Mouse (Mus musculus) cerebellum, adult 9-10 months (tissue): Measurements from ENCODE around the gene Sox12.

Experiments
- DNase-seq: peaks from one replicate; pipeline ENCODE4 v3.0.0; 2022

The Sox12 gene

DNA sequence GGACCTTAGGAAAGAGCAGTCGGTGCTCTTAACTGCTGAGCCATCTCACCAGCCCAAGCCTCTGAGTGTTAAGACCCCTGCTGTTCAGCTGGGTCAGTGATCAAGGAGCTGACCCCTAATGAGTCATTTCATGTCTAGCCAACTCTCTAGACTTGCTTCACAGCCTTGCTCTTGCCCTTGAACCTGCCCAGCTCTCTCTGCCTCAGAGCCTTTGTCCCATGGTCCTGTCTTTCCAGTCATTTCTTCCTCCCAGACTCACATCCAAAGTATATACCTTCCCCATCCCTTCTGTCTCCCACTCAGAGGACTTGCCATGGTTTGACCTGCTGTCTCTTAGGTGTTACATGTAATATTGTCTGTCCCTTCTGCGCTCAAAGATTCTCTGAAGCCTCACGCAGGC lies 40.6 kb downstream of the Sox12 start:
- no peak for DNase-seq

DNA sequence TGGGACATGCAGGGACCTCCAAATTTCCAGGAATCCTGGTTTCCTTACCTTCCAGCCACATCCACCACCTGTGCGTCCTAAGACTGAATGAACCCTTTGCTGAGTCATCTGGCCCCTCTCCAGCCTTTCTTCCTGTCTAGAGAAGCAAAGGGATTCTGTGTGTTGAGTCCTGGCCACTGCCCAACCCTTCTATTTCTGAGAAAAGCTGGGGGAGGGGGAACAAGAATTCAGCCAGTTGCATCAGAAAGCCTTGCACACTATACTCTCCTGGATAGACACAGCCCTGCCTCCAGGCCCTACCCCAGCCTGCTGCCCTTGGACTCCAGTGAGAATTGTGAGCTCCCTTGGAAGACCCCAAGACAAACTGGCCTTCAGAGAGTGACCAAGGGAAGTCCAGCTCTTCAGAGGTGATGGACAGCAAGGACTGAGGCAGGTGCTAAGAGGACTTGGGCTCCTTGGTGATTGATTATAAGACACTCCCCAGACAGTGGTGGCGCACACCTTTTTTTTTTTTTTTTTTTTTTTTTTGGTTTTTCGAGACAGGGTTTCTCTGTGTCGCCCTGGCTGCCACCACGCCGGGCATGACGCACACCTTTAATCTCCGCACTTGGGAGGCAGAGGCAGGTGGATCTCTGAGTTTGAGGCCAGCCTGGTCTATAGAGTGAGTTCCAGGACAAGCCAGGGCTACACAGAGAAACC lies 47.9 kb downstream of the Sox12 start:
- no peak for DNase-seq

DNA sequence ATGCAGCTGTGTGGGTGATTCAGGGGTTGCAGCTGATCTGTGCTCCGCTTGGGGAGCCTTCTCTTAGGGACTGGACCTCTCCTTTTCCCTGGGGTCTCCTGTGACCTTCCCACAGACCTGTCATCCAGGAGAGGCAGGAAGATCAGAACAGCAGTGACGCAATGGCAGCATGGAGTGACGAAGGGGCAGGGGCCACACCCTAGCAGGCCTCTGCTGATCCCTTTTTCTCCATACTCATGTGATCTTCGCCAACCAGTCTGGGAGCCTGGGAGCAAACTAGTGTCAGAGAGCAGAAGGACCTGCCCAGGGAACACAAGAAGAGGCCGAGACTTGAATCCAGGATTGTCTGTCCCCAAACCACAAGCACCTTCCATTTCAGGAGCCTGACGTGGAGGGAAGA lies 48.7 kb downstream of the Sox12 start:
- DNase-seq, result no peak

DNA sequence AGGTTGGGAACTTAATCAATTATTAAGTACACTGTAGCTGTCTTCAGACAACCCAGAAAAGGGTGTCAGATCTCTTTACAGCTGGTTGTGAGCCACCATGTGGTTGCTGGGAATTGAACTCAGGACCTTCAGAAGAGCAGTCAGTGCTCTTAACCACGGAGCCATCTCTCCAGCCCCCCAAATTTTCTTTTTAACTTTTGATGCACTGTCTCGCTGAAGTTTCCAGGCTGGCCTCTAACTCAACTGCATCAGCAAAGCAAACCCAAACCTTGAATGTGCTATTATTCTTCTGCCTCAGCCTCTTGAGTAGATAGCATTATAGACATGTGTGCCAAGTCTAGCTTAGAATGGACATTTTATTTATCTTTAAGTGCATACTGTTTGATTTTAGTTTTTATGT lies 50.1 kb downstream of the Sox12 start:
- no peak for DNase-seq

DNA sequence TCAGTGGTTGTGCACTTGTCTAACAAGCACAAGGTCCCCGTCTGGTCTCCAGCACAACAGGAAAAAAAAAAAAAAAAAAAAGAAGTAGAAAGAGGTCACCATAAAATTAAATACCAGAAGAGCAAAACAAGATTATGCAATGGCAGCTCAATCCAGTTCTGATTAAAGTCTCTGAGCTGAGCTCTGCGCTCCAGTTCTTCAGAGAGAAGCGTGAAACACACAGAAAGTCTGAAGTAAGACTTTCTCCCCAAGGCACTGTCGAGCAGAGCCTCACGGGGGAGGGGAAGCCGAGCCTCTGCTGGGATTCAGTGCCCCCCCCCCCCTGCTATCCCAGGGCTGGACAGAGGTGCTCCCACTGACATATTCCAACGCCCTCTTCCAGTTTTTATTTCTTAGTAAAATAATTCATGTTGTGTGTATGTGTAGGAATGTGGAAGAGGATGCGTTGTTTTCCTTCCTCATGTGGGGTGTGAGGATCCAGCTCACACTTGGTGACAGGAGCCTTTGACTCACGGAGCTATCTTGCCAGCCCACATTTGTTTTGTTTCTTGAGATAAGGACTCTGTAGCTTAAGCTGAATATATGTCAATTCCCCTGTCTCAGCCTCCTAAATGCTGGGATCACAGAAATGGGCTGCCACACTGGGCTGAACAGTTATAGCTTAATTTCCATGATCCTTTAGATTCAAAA lies 50.9 kb downstream of the Sox12 start:
- DNase-seq, result no peak

DNA sequence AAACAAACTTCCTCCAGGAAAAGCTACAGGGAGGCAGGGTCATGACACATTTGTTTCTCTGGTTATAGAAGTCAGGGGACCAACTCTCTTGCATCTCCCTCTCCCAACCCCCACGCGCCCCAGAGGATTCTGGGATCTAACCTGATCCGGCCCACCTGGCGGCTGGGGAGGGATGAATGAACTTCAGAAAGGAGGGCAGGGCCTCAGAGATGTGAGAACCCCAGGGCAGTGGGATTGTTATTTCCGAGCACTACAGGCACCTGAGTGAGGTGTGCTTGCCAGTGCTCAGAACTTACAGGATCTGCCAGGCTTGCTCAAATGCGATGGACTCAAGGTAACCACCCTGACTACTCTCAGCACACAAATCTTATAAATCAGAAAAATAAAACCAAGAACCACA lies 52.5 kb downstream of the Sox12 start:
- DNase-seq, result no peak

DNA sequence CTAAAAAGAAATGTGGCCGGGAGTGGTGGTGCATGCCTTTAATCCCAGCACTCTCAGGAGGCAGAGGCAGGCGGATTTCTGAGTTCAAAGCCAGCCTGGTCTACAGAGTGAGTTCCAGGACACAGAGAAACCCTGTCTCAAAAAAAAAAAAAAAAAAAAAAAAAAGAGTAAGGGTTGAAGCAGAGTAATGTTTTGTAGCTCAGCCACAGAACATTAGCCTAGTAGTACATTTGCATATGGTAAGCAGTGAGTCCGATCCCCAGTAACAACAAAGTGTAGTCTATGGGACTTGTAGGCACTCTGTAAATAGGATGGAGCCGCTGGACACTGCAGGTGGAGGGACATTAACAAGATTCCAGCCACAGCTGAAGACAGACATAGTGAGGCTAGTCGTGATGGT lies 53.0 kb downstream of the Sox12 start:
- DNase-seq, result no peak

DNA sequence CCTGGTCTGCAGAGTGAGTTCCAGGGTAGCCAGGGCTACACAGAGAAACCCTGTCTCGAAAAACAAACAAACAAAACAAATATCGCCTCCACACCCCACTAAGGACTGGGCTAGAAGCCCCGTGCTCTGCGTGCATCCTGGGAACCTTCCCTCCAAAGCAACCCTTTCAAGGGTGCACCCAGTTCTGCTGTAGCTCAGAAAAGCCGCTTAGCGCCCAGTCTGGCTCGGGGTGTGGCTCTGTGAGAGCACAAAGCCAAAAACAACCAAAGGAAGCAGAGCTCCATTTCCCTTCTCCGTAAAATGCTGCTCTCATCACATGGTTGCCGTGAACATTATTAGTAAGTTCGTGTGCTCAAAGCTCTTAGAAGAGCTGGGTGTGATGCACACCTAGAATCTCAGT lies 53.5 kb downstream of the Sox12 start:
- DNase-seq, result no peak
